Mouse (Mus musculus) brown adipose tissue, adult 24 weeks (tissue): ENCODE results near the gene Xpo5. TPM values are rescaled to one million over a fixed set of nuclear protein-coding genes. Genes with fewer than 3 reads are reported as not detected.

Source experiments
- H3K27ac ChIP-seq: fragments of 200-500 bp; replicated peaks from 2 replicates; pipeline ENCODE4 v1.5.1; 2012; ENCODE audit warnings: low read depth, mild to moderate bottlenecking, low read length
- H3K4me1 ChIP-seq: fragments of 200-500 bp; 2 replicates; pipeline ENCODE4 v1.6.1; 2012; ENCODE audit warnings: low read length, mixed read lengths; ENCODE audit not compliant: control insufficient read depth, insufficient read depth, insufficient read length
- H3K4me3 ChIP-seq: fragments of 200-500 bp; 2 replicates; pipeline ENCODE4 v1.5.1; 2012; ENCODE audit warnings: low read depth, mild to moderate bottlenecking, low read length, moderate library complexity; ENCODE audit not compliant: insufficient read depth
- polyA plus RNA-seq: library from polyadenylated mRNA; stranded (reverse); fragments of >200 nt; gene quantifications from 2 replicates; pipeline ENCODE4 v1.2.4, GENCODE M21; 2012; ENCODE audit not compliant: missing spikeins, insufficient read depth, insufficient read length

The Xpo5 gene
- polyA plus RNA-seq, 1 experiment, result 9.2 TPM

DNA sequence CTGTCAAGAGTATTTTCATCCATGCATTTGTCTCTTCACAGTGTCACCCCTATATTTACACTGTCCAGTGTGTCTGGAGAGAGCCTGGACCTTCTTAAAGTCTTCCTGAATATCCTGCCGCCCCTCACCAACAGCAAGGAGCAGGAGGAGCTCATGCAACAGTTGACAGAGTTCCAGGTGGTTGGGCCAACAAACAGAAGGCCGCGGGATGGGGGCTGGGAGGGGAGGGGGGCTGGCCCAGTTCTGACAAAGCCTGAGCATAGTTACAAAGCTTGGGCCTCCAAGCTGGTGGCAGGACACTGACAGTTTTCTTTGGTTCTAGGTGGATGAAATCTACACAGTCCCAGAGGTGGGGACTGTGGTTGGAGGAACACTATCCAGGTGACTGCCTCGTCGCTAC is 36.3 kb upstream of the Xpo5 start:
- no peak overlapping the region for H3K27ac ChIP-seq
- H3K4me1 ChIP-seq, result peaks cover 12% of the 10 kb centered on the region

GRCm38 (mm10) chr17:46167014-46167413 is 35.6 kb upstream of the Xpo5 start:
- no peak overlapping the region for H3K4me3 ChIP-seq
- peaks cover 7% of the 10 kb centered on the region for H3K4me1 ChIP-seq
- H3K27ac ChIP-seq, result no peak overlapping the region

More for the DNA sequence above, 36.3 kb upstream of the Xpo5 start:
- H3K4me3 ChIP-seq, result no peak overlapping the region

GRCm38 (mm10) chr17:46168318-46168717 is 34.3 kb upstream of the Xpo5 start:
- no peak overlapping the region for H3K4me3 ChIP-seq
- H3K27ac ChIP-seq, result no peak overlapping the region
- H3K4me1 ChIP-seq, result peaks cover 2% of the 10 kb centered on the region; the same call in 1 of the 2 replicates

DNA sequence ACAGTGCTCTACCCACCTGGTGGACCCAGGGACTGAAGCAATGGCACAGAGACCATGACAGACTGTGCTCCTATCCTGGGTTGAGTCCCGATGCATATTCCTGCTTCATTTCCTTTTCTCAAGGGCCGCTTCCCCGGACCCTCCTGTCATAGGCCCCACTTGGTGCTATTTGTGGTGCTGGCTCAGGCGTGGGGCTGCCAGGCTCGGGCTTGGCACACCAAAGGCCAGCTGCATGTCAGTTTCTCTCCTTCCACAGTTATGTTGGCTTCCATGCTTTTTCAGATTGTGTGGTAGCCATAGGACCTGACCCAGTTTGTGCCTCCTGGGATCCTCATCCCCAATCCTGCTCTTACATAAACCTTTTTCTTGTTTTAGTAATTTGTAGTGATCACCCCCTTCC is 33.8 kb upstream of the Xpo5 start:
- Histone ChIP-seq H3K4me3 (no peak overlapping the region), H3K27ac (no peak overlapping the region), H3K4me1 (no peaks in the 10 kb centered on the region)

DNA sequence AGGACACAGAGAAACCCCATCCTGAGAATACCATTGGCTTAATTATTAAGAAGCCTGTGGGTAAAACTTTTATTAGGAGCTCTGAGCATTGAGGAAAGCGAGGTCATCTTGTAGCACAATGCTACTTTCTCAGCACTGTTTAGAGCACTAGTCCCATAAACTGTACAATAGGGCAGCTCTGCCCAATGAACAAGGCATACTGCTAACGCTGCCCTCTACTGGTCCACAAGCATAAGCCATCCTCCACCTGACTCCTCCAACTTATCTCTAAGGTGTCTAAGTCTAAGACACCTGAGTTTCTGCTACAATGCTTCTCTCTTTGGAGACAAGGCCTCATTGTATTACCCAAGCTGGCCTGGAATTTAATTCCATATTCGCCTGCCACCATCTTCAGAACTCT is 32.0 kb upstream of the Xpo5 start:
- H3K27ac ChIP-seq, result no peak overlapping the region
- H3K4me3 ChIP-seq, result no peak overlapping the region
- no peaks in the 10 kb centered on the region for H3K4me1 ChIP-seq

GRCm38 (mm10) chr17:46182273-46182672 is 20.3 kb upstream of the Xpo5 start:
- H3K4me3 ChIP-seq, result no peak overlapping the region
- H3K4me1 ChIP-seq, result no peaks in the 10 kb centered on the region
- H3K27ac ChIP-seq, result no peak overlapping the region

- H3K4me1 ChIP-seq, result no peaks in the 10 kb centered on the region
- H3K27ac ChIP-seq, result no peak overlapping the region
- H3K4me3 ChIP-seq, result no peak overlapping the region
Measured at GRCm38 (mm10) chr17:46188829-46189228, 13.8 kb upstream of the Xpo5 start.

DNA sequence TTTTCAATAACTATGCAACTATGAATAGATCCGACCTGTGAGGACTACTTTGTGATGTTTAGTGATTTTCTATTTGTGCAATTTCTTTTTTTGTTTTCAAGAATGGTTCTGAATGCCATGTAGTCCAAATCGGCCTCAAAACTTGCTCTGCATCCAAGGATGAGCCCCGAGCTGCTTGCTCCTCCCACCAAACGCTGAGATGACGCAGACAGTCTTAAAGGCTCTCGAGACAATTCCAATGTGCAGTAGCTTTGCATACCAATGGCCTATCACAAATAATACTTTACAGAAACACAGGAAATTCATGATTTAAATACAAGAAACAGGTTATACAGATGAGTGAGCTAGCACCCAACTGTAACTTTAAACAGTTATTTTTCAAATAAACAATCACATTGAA is 1.4 kb upstream of the Xpo5 start:
- H3K27ac ChIP-seq, result no peak overlapping the region
- H3K4me1 ChIP-seq, result no peaks in the 10 kb centered on the region
- H3K4me3 ChIP-seq, result no peak overlapping the region

DNA sequence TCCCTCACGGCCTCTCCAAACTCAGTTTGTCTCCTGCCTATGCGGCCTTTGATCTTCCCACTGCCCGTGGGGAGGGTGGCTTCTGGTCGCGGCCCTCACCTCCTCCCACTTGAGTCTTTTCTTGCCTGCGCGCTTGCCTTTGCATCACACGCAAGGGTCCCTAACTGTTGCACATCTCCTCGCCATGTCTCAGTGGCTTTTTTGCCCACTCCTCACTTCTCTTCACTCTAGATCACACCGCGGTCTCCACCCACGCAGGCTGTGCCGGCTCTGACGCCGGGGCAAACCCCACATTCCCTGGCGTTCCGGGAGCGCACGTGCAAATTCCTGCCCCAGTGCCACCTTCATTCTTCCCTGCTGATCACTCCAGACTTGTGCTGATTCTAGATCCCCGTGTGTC is 496 bp downstream of the Xpo5 start:
- Histone ChIP-seq H3K4me1 (no peaks in the 10 kb centered on the region), H3K4me3 (peak overlapping the region; percentile 80), H3K27ac (peak overlapping the region; percentile 8; the same call in 1 of the 2 replicates)

GRCm38 (mm10) chr17:46206676-46207075 is 4.1 kb downstream of the Xpo5 start:
- no peaks in the 10 kb centered on the region for H3K4me1 ChIP-seq
- no peak overlapping the region for H3K27ac ChIP-seq
- H3K4me3 ChIP-seq, result no peak overlapping the region

DNA sequence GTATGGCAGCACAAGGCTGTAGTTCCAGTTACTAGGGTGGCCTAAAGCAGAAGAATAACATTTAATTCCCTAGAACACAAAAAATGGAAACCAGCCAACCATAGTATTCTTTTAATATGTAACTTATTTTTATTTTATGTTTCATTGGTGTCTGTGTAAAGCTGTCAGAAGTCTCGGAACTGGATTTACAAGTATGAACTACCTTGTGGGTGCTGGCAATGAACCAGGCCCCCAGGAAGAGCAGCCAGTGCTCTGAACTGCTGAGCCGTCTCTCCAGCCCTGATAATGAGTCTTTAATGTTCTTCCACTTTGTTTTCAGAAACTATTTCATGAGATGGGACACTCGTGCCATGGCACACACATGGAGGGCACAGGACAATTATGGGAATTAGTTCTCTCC is 8.0 kb downstream of the Xpo5 start:
- Histone ChIP-seq H3K4me1 (no peaks in the 10 kb centered on the region), H3K4me3 (no peak overlapping the region), H3K27ac (no peak overlapping the region)

DNA sequence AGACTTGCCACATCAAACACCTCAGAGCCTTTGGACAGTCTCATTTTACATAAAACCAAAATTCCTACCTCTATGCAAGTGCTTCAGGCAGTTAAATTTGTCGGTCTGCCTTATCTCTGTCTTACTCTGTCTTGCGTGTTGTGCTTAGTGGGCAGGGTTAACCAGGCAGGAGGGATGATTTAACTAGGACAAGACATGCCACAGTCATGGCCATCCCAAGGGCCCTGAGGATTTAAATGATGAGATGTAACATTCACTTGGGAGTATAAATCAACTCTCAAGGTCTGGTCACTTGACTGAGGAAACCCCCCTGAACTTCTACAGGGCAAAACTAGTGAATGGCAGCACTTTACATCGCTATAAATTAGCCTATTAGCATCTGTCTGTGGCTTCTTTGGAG is 19.0 kb downstream of the Xpo5 start:
- H3K4me1 ChIP-seq, result no peaks in the 10 kb centered on the region
- H3K27ac ChIP-seq, result no peak overlapping the region

GRCm38 (mm10) chr17:46227576-46227975 is 25.0 kb downstream of the Xpo5 start:
- Histone ChIP-seq H3K4me3 (no peak overlapping the region), H3K27ac (no peak overlapping the region), H3K4me1 (no peaks in the 10 kb centered on the region)

More for the DNA sequence above, 19.0 kb downstream of the Xpo5 start:
- H3K4me3 ChIP-seq, result no peak overlapping the region

- Histone ChIP-seq H3K4me3 (no peak overlapping the region), H3K27ac (no peak overlapping the region), H3K4me1 (no peaks in the 10 kb centered on the region)
Measured at GRCm38 (mm10) chr17:46236067-46236466, 33.5 kb downstream of the Xpo5 start.

DNA sequence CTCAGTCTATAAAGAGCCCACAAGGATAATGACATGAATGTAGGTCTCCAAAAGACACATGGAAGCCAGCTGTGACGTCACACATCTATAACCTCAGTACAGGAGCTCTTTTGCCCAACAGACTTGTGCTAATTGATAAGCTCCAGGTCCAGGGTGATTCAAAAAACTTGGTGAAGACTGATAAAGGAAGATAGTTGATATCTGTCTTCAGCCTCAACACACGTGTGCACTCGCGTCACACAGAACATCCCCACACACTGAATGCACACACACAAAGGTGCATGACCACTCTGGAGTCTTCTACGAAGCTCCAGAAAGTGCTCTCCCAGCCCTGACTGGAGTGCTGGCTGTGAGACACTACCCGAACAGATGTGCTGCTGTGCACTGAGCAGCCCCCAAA is 34.5 kb downstream of the Xpo5 start:
- H3K4me1 ChIP-seq, result no peaks in the 10 kb centered on the region
- H3K27ac ChIP-seq, result no peak overlapping the region
- no peak overlapping the region for H3K4me3 ChIP-seq

GRCm38 (mm10) chr17:46237480-46237879 is 34.9 kb downstream of the Xpo5 start:
- H3K27ac ChIP-seq, result no peak overlapping the region
- no peak overlapping the region for H3K4me3 ChIP-seq
- H3K4me1 ChIP-seq, result no peaks in the 10 kb centered on the region
